Mouse (Mus musculus) stomach, embryonic 15.5 days (tissue): ENCODE measurements around the gene Fam217b. TPM values are rescaled to one million over a fixed set of nuclear protein-coding genes. Genes with fewer than 3 reads are reported as not detected.

ENCODE experiments used
- ATAC-seq: fragments of 200-750 bp; cut with Nextera tagmentation; 2 replicates; pipeline ENCODE4 v1.8.0; 2017; ENCODE audit warnings: low read depth, moderate number of reproducible peaks, moderate TSS enrichment; ENCODE audit not compliant: insufficient read depth, low FRiP score
- H3K27ac ChIP-seq: fragments of 300-500 bp; sonication (generic); 2 replicates; pipeline ENCODE4 v1.5.1; 2015; ENCODE audit warnings: mild to moderate bottlenecking, inconsistent platforms
- H3K27me3 ChIP-seq: fragments of 300-500 bp; sonication (generic); replicated peaks from 2 replicates; pipeline ENCODE4 v1.6.1; 2015; ENCODE audit warnings: inconsistent platforms
- H3K36me3 ChIP-seq: fragments of 300-500 bp; sonication (generic); 2 replicates; pipeline ENCODE4 v1.6.1; 2015; ENCODE audit warnings: inconsistent platforms
- H3K4me1 ChIP-seq: fragments of 300-500 bp; sonication (generic); 2 replicates; pipeline ENCODE4 v1.6.1; 2015; ENCODE audit warnings: inconsistent platforms
- H3K4me2 ChIP-seq: fragments of 300-500 bp; sonication (generic); 2 replicates; pipeline ENCODE4 v1.6.1; 2015; ENCODE audit warnings: mild to moderate bottlenecking, inconsistent platforms
- H3K4me3 ChIP-seq: fragments of 300-500 bp; sonication (generic); replicated peaks from 2 replicates; pipeline ENCODE4 v1.5.1; 2015; ENCODE audit warnings: inconsistent platforms
- H3K9ac ChIP-seq: fragments of 300-500 bp; sonication (generic); 2 replicates; pipeline ENCODE4 v1.6.1; 2015; ENCODE audit warnings: inconsistent platforms
- H3K9me3 ChIP-seq: fragments of 300-500 bp; sonication (generic); 2 replicates; pipeline ENCODE4 v1.6.1; 2016; ENCODE audit warnings: inconsistent platforms
- WGBS: fragments of 180-500 bp; shearing (Covaris S2); methylation state at CpG from one replicate; pipeline ENCODE4 v1.1.7; 2015; 5-methylcytosine and 5-hydroxymethylcytosine counted together
- polyA plus RNA-seq: library from polyadenylated mRNA; unstranded; fragments of >200 nt; fragmentation: Nextera tagmentation; extraction: Ambion mirVana; gene quantifications from 2 replicates; pipeline ENCODE4 v1.2.1, GENCODE M21; 2015

Gene Fam217b
- polyA plus RNA-seq, 1 experiment from 2014 or later, result 4.8 TPM

GRCm38 (mm10) chr2:178421603-178422002 is 7.3 kb downstream of the Fam217b start:
- ATAC-seq, result no peak

GRCm38 (mm10) chr2:178422186-178422585 is 7.9 kb downstream of the Fam217b start:
- Histone ChIP-seq H3K4me1 (no peaks in the 10 kb centered on the region), H3K36me3 (no peaks in the 10 kb centered on the region), H3K27ac (no peak overlapping the region), H3K9ac (no peak overlapping the region), H3K27me3 (no peaks in the 10 kb centered on the region), H3K9me3 (no peaks in the 10 kb centered on the region), H3K4me3 (no peak overlapping the region), H3K4me2 (no peak overlapping the region)
- ATAC-seq, result no peak
- 31% methylated on average over 3 of the region's 3 CpGs for WGBS

More at GRCm38 (mm10) chr2:178421603-178422002, 7.3 kb downstream of the Fam217b start:
- no peak overlapping the region for H3K4me3 ChIP-seq
- H3K27ac ChIP-seq, result 0 out of 2 replicates have a peak overlapping the region, but pooled peaks have one; percentile 40
- no peaks in the 10 kb centered on the region for H3K4me1 ChIP-seq
- no peaks in the 10 kb centered on the region for H3K36me3 ChIP-seq
- no peaks in the 10 kb centered on the region for H3K27me3 ChIP-seq
- no peak overlapping the region for H3K4me2 ChIP-seq
- WGBS, result 54% methylated on average over 6 of the region's 6 CpGs
- H3K9me3 ChIP-seq, result no peaks in the 10 kb centered on the region
- H3K9ac ChIP-seq, result no peak overlapping the region

GRCm38 (mm10) chr2:178423223-178423622 is 8.9 kb downstream of the Fam217b start:
- no peak overlapping the region for H3K27ac ChIP-seq
- no peaks in the 10 kb centered on the region for H3K27me3 ChIP-seq
- no peak overlapping the region for H3K9ac ChIP-seq
- H3K4me1 ChIP-seq, result no peaks in the 10 kb centered on the region
- no peak overlapping the region for H3K4me3 ChIP-seq
- 68% methylated on average over 5 of the region's 5 CpGs for WGBS
- no peaks in the 10 kb centered on the region for H3K36me3 ChIP-seq
- ATAC-seq, result no peak
- no peaks in the 10 kb centered on the region for H3K9me3 ChIP-seq
- H3K4me2 ChIP-seq, result no peak overlapping the region

GRCm38 (mm10) chr2:178426229-178426628 is 11.9 kb downstream of the Fam217b start:
- no peaks in the 10 kb centered on the region for H3K36me3 ChIP-seq
- H3K4me2 ChIP-seq, result no peak overlapping the region
- WGBS, result 18% methylated on average over 4 of the region's 4 CpGs
- 0 out of 2 replicates have a peak, but pooled peaks cover 5% of the 10 kb centered on the region for H3K27me3 ChIP-seq
- H3K27ac ChIP-seq, result no peak overlapping the region
- no peak overlapping the region for H3K9ac ChIP-seq
- H3K4me3 ChIP-seq, result no peak overlapping the region
- H3K4me1 ChIP-seq, result no peaks in the 10 kb centered on the region
- ATAC-seq, result no peak
- H3K9me3 ChIP-seq, result no peaks in the 10 kb centered on the region

GRCm38 (mm10) chr2:178427181-178427580 is 12.9 kb downstream of the Fam217b start:
- H3K9ac ChIP-seq, result no peak overlapping the region
- H3K4me1 ChIP-seq, result no peaks in the 10 kb centered on the region
- no peak overlapping the region for H3K4me2 ChIP-seq
- no peaks in the 10 kb centered on the region for H3K36me3 ChIP-seq
- H3K9me3 ChIP-seq, result no peaks in the 10 kb centered on the region
- 83% methylated on average over 5 of the region's 5 CpGs for WGBS
- no peak for ATAC-seq
- 0 out of 2 replicates have a peak, but pooled peaks cover 5% of the 10 kb centered on the region for H3K27me3 ChIP-seq
- no peak overlapping the region for H3K4me3 ChIP-seq
- H3K27ac ChIP-seq, result no peak overlapping the region

- H3K36me3 ChIP-seq, result no peaks in the 10 kb centered on the region
- 0 out of 2 replicates have a peak, but pooled peaks cover 5% of the 10 kb centered on the region for H3K27me3 ChIP-seq
- no peak for ATAC-seq
- WGBS, result 76% methylated on average over 9 of the region's 9 CpGs
- no peak overlapping the region for H3K4me3 ChIP-seq
- no peak overlapping the region for H3K9ac ChIP-seq
- no peaks in the 10 kb centered on the region for H3K4me1 ChIP-seq
- no peak overlapping the region for H3K27ac ChIP-seq
- H3K4me2 ChIP-seq, result no peak overlapping the region
- H3K9me3 ChIP-seq, result no peaks in the 10 kb centered on the region
Measured at GRCm38 (mm10) chr2:178428183-178428582, 13.9 kb downstream of the Fam217b start.

GRCm38 (mm10) chr2:178428676-178429075 is 14.4 kb downstream of the Fam217b start:
- no peaks in the 10 kb centered on the region for H3K36me3 ChIP-seq
- no peak overlapping the region for H3K4me3 ChIP-seq
- no peak overlapping the region for H3K9ac ChIP-seq
- H3K27ac ChIP-seq, result no peak overlapping the region
- H3K4me1 ChIP-seq, result no peaks in the 10 kb centered on the region
- no peak for ATAC-seq
- 81% methylated on average over 4 of the region's 4 CpGs for WGBS
- H3K9me3 ChIP-seq, result no peaks in the 10 kb centered on the region
- 0 out of 2 replicates have a peak, but pooled peaks cover 5% of the 10 kb centered on the region for H3K27me3 ChIP-seq
- H3K4me2 ChIP-seq, result no peak overlapping the region

GRCm38 (mm10) chr2:178429426-178429825 is 15.1 kb downstream of the Fam217b start:
- H3K9me3 ChIP-seq, result no peaks in the 10 kb centered on the region
- no peaks in the 10 kb centered on the region; the same call in 1 of the 2 replicates for H3K4me1 ChIP-seq
- H3K4me3 ChIP-seq, result no peak overlapping the region
- no peaks in the 10 kb centered on the region for H3K36me3 ChIP-seq
- no peak for ATAC-seq
- H3K9ac ChIP-seq, result no peak overlapping the region
- 71% methylated on average over 6 of the region's 6 CpGs for WGBS
- H3K27ac ChIP-seq, result no peak overlapping the region
- H3K27me3 ChIP-seq, result 0 out of 2 replicates have a peak, but pooled peaks cover 5% of the 10 kb centered on the region
- H3K4me2 ChIP-seq, result no peak overlapping the region

- ATAC-seq, result no peak
- no peak within 1 kb of the TSS for H3K4me2 ChIP-seq
Measured at GRCm38 (mm10) chr2:178430231-178430630, 15.9 kb downstream of the Fam217b start, which contains the start of gene Cdh26. Cdh26 (plus strand) TSS chr2:178430531.

GRCm38 (mm10) chr2:178433495-178433894 is 19.2 kb downstream of the Fam217b start:
- whole genome bisulfite sequencing, result 69% methylated on average over 2 of the region's 2 CpGs
- H3K27me3 ChIP-seq, result 0 out of 2 replicates have a peak, but pooled peaks cover 4% of the 10 kb centered on the region
- ATAC-seq, result no peak
- no peak overlapping the region for H3K9ac ChIP-seq
- no peak overlapping the region for H3K27ac ChIP-seq
- no peak overlapping the region for H3K4me3 ChIP-seq
- no peaks in the 10 kb centered on the region for H3K36me3 ChIP-seq
- no peak overlapping the region for H3K4me2 ChIP-seq
- H3K9me3 ChIP-seq, result no peaks in the 10 kb centered on the region
- no peaks in the 10 kb centered on the region; the same call in 1 of the 2 replicates for H3K4me1 ChIP-seq

More at GRCm38 (mm10) chr2:178430231-178430630, 15.9 kb downstream of the Fam217b start, which contains the start of gene Cdh26:
- Histone ChIP-seq H3K27ac (no peak within 1 kb of the TSS), H3K9me3 (no peaks in the 10 kb centered on the region), H3K27me3 (0 out of 2 replicates have a peak, but pooled peaks cover 5% of the 10 kb centered on the region), H3K36me3 (no peaks in the 10 kb centered on the region), H3K4me1 (no peaks in the 10 kb centered on the region; the same call in 1 of the 2 replicates), H3K9ac (no peak within 1 kb of the TSS), H3K4me3 (no peak within 1 kb of the TSS)
- 85% methylated on average over 4 of the region's 4 CpGs for WGBS

GRCm38 (mm10) chr2:178433903-178434302 is 19.6 kb downstream of the Fam217b start:
- Histone ChIP-seq H3K9ac (no peak overlapping the region), H3K27me3 (0 out of 2 replicates have a peak, but pooled peaks cover under 1% of the 10 kb centered on the region), H3K4me1 (no peaks in the 10 kb centered on the region; the same call in 1 of the 2 replicates), H3K36me3 (no peaks in the 10 kb centered on the region), H3K4me2 (no peak overlapping the region), H3K9me3 (no peaks in the 10 kb centered on the region), H3K27ac (no peak overlapping the region), H3K4me3 (no peak overlapping the region)
- no peak for ATAC-seq
- WGBS, result 72% methylated on average over 2 of the region's 2 CpGs

- WGBS, result 40% methylated on average over 9 of the region's 9 CpGs
- Histone ChIP-seq H3K4me2 (no peak overlapping the region), H3K9me3 (no peaks in the 10 kb centered on the region), H3K36me3 (no peaks in the 10 kb centered on the region), H3K9ac (no peak overlapping the region), H3K27me3 (no peaks in the 10 kb centered on the region), H3K4me3 (no peak overlapping the region), H3K4me1 (no peaks in the 10 kb centered on the region; the same call in 1 of the 2 replicates), H3K27ac (no peak overlapping the region)
- no peak for ATAC-seq
Measured at GRCm38 (mm10) chr2:178437311-178437710, 23.0 kb downstream of the Fam217b start.
